Mouse (Mus musculus): Measurements from ENCODE around the gene Slc31a2. TPM values are rescaled to one million over a fixed set of nuclear protein-coding genes. Genes with fewer than 3 reads are reported as not detected.

The Slc31a2 gene
- polyA plus RNA-seq, 1 experiment from 2014 or later, result 13.6 TPM

- no peaks in the 10 kb centered on the region for H3K27me3 ChIP-seq (replicated peaks; ENCODE audit: control insufficient read depth, insufficient read depth, low read length)
- H3K4me1 ChIP-seq (replicated peaks; ENCODE audit: control insufficient read depth, insufficient read depth, low read length), result peaks cover 4% of the 10 kb centered on the region; the same call in 1 of the 2 replicates
- H3K4me3 ChIP-seq (ENCODE audit: low read depth, low read length), result peak overlapping the region; percentile 88
- peak; percentile 55 for DNase-seq (ENCODE audit: low spot score)
- H3K4me2 ChIP-seq (ENCODE audit: low read length), result peak overlapping the region; percentile 72
- no peak overlapping the region; the same call in 1 of the 2 replicates for H3K9ac ChIP-seq (ENCODE audit: low read length)
- H3K9me3 ChIP-seq (ENCODE audit: control insufficient read depth, low read length), result no peaks in the 10 kb centered on the region
- H3K36me3 ChIP-seq (ENCODE audit: control insufficient read depth, insufficient read depth, low read length), result no peaks in the 10 kb centered on the region
- no peak overlapping the region; the same call in 1 of the 2 replicates for H3K27ac ChIP-seq (ENCODE audit: low read depth)
- 12% methylated on average over 12 of the region's 12 CpGs for WGBS
- ATAC-seq (replicated peaks; ENCODE audit: low FRiP score, low TSS enrichment, low read depth), result 0 out of 2 replicates have a peak, but pooled peaks have one; percentile 16
Measured at GRCm38 (mm10) chr4:62286992-62287900, 24.9 kb downstream of the Slc31a2 start.

- Histone ChIP-seq H3K4me2 (ENCODE audit: low read length) (no peak overlapping the region), H3K9ac (ENCODE audit: low read length) (no peak overlapping the region), H3K4me3 (ENCODE audit: low read depth, low read length) (no peak overlapping the region), H3K9me3 (ENCODE audit: control insufficient read depth, low read length) (no peaks in the 10 kb centered on the region), H3K4me1 (replicated peaks; ENCODE audit: control insufficient read depth, insufficient read depth, low read length) (peaks cover 7% of the 10 kb centered on the region), H3K27me3 (replicated peaks; ENCODE audit: control insufficient read depth, insufficient read depth, low read length) (no peaks in the 10 kb centered on the region), H3K36me3 (ENCODE audit: control insufficient read depth, insufficient read depth, low read length) (no peaks in the 10 kb centered on the region), H3K27ac (ENCODE audit: low read depth) (no peak overlapping the region)
- DNase-seq (ENCODE audit: low spot score), result no peak
- WGBS, result 90% methylated on average over 7 of the region's 7 CpGs
- no peak for ATAC-seq (replicated peaks; ENCODE audit: low FRiP score, low TSS enrichment, low read depth)
Measured at GRCm38 (mm10) chr4:62289226-62289625, 26.9 kb downstream of the Slc31a2 start.

GRCm38 (mm10) chr4:62290816-62291505 is 28.6 kb downstream of the Slc31a2 start:
- Histone ChIP-seq H3K4me3 (ENCODE audit: low read depth, low read length) (no peak overlapping the region), H3K36me3 (ENCODE audit: control insufficient read depth, insufficient read depth, low read length) (peaks cover 3% of the 10 kb centered on the region; the same call in 1 of the 2 replicates), H3K27me3 (replicated peaks; ENCODE audit: control insufficient read depth, insufficient read depth, low read length) (no peaks in the 10 kb centered on the region), H3K4me1 (replicated peaks; ENCODE audit: control insufficient read depth, insufficient read depth, low read length) (peaks cover 7% of the 10 kb centered on the region), H3K27ac (ENCODE audit: low read depth) (no peak overlapping the region), H3K4me2 (ENCODE audit: low read length) (no peak overlapping the region), H3K9me3 (ENCODE audit: control insufficient read depth, low read length) (no peaks in the 10 kb centered on the region), H3K9ac (ENCODE audit: low read length) (no peak overlapping the region)
- ATAC-seq (replicated peaks; ENCODE audit: low FRiP score, low TSS enrichment, low read depth), result no peak
- DNase-seq (ENCODE audit: low spot score), result no peak
- WGBS, result 84% methylated on average over 9 of the region's 9 CpGs

- WGBS, result 64% methylated on average over 8 of the region's 8 CpGs
- Histone ChIP-seq H3K27ac (ENCODE audit: low read depth) (no peak overlapping the region), H3K9me3 (ENCODE audit: control insufficient read depth, low read length) (no peaks in the 10 kb centered on the region), H3K4me1 (replicated peaks; ENCODE audit: control insufficient read depth, insufficient read depth, low read length) (peaks cover 6% of the 10 kb centered on the region), H3K36me3 (ENCODE audit: control insufficient read depth, insufficient read depth, low read length) (peaks cover 18% of the 10 kb centered on the region), H3K27me3 (replicated peaks; ENCODE audit: control insufficient read depth, insufficient read depth, low read length) (no peaks in the 10 kb centered on the region), H3K4me3 (ENCODE audit: low read depth, low read length) (no peak overlapping the region), H3K4me2 (ENCODE audit: low read length) (no peak overlapping the region), H3K9ac (ENCODE audit: low read length) (no peak overlapping the region)
- DNase-seq (ENCODE audit: low spot score), result no peak
- no peak for ATAC-seq (replicated peaks; ENCODE audit: low FRiP score, low TSS enrichment, low read depth)
Measured at GRCm38 (mm10) chr4:62292461-62293180, 30.3 kb downstream of the Slc31a2 start.

- H3K4me1 ChIP-seq (replicated peaks; ENCODE audit: control insufficient read depth, insufficient read depth, low read length), result peaks cover 2% of the 10 kb centered on the region; the same call in 1 of the 2 replicates
- peaks cover 25% of the 10 kb centered on the region for H3K36me3 ChIP-seq (ENCODE audit: control insufficient read depth, insufficient read depth, low read length)
- ATAC-seq (replicated peaks; ENCODE audit: low FRiP score, low TSS enrichment, low read depth) (no peak), DNase-seq (ENCODE audit: low spot score) (no peak)
- no peak overlapping the region for H3K4me3 ChIP-seq (ENCODE audit: low read depth, low read length)
- H3K9me3 ChIP-seq (ENCODE audit: control insufficient read depth, low read length), result no peaks in the 10 kb centered on the region
- H3K27me3 ChIP-seq (replicated peaks; ENCODE audit: control insufficient read depth, insufficient read depth, low read length), result no peaks in the 10 kb centered on the region
- no peak overlapping the region for H3K4me2 ChIP-seq (ENCODE audit: low read length)
- no peak overlapping the region for H3K27ac ChIP-seq (ENCODE audit: low read depth)
- H3K9ac ChIP-seq (ENCODE audit: low read length), result no peak overlapping the region
- WGBS, result 49% methylated on average over 10 of the region's 10 CpGs
Measured at GRCm38 (mm10) chr4:62293219-62293861, 31.0 kb downstream of the Slc31a2 start.

GRCm38 (mm10) chr4:62294741-62295140 is 32.4 kb downstream of the Slc31a2 start:
- Histone ChIP-seq H3K36me3 (ENCODE audit: control insufficient read depth, insufficient read depth, low read length) (peaks cover 38% of the 10 kb centered on the region), H3K4me3 (ENCODE audit: low read depth, low read length) (no peak overlapping the region), H3K9ac (ENCODE audit: low read length) (no peak overlapping the region), H3K27ac (ENCODE audit: low read depth) (no peak overlapping the region), H3K4me2 (ENCODE audit: low read length) (no peak overlapping the region), H3K9me3 (ENCODE audit: control insufficient read depth, low read length) (no peaks in the 10 kb centered on the region), H3K4me1 (replicated peaks; ENCODE audit: control insufficient read depth, insufficient read depth, low read length) (peaks cover 2% of the 10 kb centered on the region; the same call in 1 of the 2 replicates), H3K27me3 (replicated peaks; ENCODE audit: control insufficient read depth, insufficient read depth, low read length) (no peaks in the 10 kb centered on the region)
- no peak for DNase-seq (ENCODE audit: low spot score)
- no peak for ATAC-seq (replicated peaks; ENCODE audit: low FRiP score, low TSS enrichment, low read depth)
- 100% methylated on average over 1 of the region's 1 CpGs for WGBS

GRCm38 (mm10) chr4:62297280-62298130 is 35.1 kb downstream of the Slc31a2 start:
- ATAC-seq (replicated peaks; ENCODE audit: low FRiP score, low TSS enrichment, low read depth), result no peak
- Histone ChIP-seq H3K9me3 (ENCODE audit: control insufficient read depth, low read length) (no peaks in the 10 kb centered on the region), H3K4me3 (ENCODE audit: low read depth, low read length) (no peak overlapping the region), H3K27ac (ENCODE audit: low read depth) (no peak overlapping the region), H3K4me1 (replicated peaks; ENCODE audit: control insufficient read depth, insufficient read depth, low read length) (peaks cover 2% of the 10 kb centered on the region; the same call in 1 of the 2 replicates), H3K4me2 (ENCODE audit: low read length) (no peak overlapping the region), H3K27me3 (replicated peaks; ENCODE audit: control insufficient read depth, insufficient read depth, low read length) (no peaks in the 10 kb centered on the region), H3K9ac (ENCODE audit: low read length) (no peak overlapping the region), H3K36me3 (ENCODE audit: control insufficient read depth, insufficient read depth, low read length) (peaks cover 58% of the 10 kb centered on the region)
- no peak for DNase-seq (ENCODE audit: low spot score)
- 77% methylated on average over 3 of the region's 3 CpGs for WGBS
